Mouse (Mus musculus) heart, adult 9 months (tissue): ENCODE measurements around the gene Cnih1.
"Not testable (repeated sequence)": the region's sequence is repeated elsewhere in the genome, so short reads cannot be mapped to it uniquely, and the experiment has no call there.

ENCODE experiments used
- DNase-seq, 2 experiments: peaks; one replicate each; pipeline ENCODE4 v3.0.0; 2022; ENCODE audit warnings: low spot score in 2 of 2

The Cnih1 gene

GRCm38 (mm10) chr14:46787787-46788504 lies at the start of gene Cnih1:
Gene Cnih1, minus strand, starts transcription at chr14:46788411.
- DNase-seq, result peak; percentile 86 to 88

DNA sequence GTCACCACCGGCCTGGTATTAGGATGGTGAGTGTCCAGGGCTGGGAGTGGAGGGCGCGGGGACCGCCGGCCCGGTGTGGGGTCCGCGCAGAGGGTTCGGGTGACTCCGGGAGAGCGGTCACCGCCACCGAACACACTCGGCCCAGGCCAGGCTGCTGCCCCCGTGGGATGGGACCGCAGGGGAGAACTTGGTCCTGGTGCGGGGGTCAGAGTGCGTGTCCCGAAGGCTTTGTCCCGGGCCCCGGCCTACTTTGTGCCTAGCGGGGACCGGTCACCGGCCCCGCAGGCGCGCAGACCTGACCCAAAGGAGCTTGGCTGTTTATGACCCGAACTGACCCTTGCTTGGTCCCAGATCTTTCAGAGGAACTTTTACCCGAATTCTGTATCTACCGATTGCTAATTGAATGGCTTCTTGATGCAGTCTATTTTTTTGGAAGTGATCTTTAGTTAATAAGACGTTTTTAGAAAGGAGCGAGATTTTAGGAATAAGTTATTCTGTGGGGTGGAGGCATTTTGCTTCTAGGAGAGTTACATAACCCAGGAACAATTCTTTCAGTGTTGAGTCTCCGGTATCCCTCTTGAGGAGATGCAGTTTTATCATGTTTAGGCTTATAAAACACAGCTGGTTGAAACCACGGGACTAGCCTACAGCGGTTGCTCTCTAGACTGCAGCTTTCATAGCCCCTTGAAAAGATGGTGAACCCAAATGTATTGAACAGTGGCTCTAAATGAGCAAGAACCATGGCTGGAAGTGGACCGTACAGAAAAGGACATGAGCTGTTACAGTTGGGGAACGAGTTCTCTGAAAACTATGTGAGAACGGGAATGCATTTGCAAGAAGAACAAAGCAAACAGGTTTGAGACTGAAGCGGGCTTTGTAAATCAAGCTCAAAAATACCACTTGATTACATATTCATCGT lies 44.4 kb upstream of the Cnih1 start:
- peak; percentile 21 to 35 for DNase-seq

- DNase-seq, result peak; percentile 96 to 98
These were observed 43.7 kb upstream of the Cnih1 start, which contains the start of gene Cgrrf1 for GRCm38 (mm10) chr14:46831837-46832333. Gene Cgrrf1, plus strand, starts transcription at chr14:46832125.

DNA sequence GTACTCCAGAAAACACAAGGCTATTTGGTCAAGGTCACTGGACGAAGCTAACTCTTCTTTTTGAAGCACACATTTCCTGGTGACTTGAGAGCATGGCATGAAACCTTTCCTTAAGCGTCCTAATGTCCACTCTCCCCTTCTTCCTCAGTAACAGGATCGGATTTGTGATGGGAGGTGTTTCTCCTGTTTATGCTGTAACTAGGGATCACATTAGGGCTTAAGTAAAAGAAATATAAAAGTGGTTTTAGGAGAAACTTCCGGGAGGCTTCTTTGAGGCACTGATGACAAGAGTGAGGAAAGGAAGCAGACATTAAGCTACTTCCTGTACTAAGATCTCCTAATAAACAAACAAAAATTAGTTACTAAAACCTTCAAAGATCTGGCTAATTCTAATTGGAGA lies 43.1 kb upstream of the Cnih1 start:
- peak in 1 of 2 experiments; percentile 17 for DNase-seq

DNA sequence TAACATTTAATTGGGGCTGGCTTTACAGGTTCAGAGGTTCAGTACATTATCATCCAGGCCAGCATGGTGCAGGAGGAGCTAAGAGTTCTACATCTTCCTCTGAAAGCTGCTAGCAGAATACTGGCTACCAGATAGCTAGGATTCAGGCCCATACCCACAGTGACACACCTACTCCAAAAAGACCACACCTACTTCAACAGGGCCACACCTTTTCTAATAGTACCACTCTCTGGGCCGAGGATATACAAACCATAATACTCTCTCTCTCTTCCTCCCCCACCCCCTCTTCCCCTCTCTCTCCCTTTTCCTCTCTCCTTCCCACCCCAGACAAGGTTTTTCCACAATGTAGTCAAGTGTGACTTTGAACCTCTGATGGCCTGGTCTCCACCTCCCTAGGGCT lies 39.2 kb upstream of the Cnih1 start:
- no peak for DNase-seq

GRCm38 (mm10) chr14:46823996-46824395 lies 35.8 kb upstream of the Cnih1 start:
- no peak for DNase-seq

DNA sequence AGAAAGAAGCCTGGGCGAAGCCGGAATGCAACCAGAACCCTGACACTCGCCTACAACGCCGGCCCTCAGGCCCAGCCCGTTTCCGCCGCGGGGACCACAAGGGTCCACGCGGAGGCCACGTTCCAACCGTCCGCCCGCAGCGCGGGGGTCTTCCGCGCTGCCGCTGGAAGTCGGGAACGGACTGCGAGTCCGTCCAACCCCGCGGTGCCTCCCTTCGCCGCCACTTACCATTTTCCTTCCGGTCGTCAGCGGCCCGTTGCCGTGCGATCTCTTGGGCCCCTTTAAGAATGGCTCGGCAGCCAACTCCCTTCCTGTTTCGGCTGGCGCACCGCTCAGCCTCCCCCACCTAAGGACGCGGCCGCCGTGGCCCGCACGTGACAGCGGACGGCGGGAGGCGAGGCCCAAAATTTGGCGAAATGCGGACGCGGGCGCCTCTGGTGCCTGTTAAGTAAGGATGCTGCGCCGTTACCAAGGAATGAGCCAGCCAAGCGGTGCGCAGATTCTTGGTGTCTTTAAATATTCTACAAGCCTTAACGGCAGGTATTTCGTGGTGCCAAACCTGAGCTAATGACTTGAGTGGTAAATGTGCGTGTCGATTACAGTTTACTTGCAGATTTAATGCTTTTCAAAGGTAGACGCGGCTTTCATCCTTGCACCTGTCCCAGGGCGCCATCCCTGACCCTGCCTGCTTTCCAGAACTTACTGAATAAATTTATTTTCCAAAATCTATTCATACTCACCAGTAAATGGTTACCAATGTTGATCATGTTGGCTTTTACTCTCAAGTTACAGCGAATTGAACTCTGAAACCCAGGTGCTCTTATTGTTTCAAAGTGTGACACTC lies 33.9 kb upstream of the Cnih1 start, which contains the start of gene Gmfb:
Gene Gmfb (minus strand): TSS at position 370 of the 844 bp plus-strand sequence.
- DNase-seq, result peak; percentile 96

GRCm38 (mm10) chr14:46821271-46821872 lies 33.2 kb upstream of the Cnih1 start:
- DNase-seq, result no peak

- DNase-seq, result not testable (repeated sequence)
These were observed 31.8 kb upstream of the Cnih1 start for GRCm38 (mm10) chr14:46819961-46820360.

GRCm38 (mm10) chr14:46818743-46819142 lies 30.5 kb upstream of the Cnih1 start:
- DNase-seq, result no peak

DNA sequence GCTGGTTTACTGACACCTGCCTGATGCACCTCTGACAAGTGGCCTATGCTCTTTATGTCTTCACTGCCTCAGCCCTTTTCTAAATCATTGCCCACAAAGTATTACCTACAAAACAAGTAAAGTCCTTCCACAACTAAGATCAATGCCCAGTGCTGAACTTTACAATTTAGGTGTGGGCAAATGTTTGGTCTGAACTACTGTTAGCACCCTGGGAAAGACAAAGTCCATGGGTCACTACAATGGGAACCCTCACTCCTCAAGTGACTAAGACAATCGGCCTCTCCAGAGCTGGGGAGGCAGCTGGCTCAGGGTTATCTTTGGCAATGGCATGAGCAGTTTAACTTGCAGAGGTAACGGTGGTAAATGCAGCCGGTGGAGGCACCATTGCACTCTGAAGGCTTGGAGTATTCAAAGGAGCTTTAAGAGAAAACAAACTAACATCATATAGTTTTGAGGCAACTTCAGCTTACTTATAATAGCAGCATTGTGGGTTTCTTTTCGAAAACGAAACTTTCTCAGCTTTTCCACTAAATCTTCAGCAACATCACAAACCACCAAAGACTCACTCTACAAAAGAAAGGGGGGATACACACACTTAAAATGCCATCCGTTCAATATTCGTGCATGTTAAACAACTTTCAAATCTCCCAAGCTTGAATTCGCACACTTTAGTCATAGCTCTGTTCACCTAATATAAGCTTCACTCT lies 28.9 kb upstream of the Cnih1 start:
- DNase-seq, result no peak

DNA sequence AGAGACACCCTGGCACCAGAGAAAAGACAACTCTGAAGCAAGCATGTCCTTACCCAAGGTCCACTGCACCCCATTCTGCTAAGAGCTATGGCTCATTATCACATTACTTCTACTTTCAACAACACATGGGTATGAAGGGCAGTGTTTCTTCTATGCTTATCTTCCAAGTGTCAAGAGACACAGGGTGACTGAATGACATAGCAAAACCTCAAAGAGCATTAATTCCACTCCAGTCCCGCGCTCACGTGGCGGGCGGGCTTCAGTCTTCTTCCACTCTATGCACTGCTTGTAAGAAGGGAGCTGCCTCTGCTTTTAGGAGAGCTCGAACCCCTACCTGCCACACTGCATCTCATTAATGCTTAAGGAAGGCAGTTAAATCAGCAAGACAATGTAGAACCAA lies 27.4 kb upstream of the Cnih1 start:
- no peak for DNase-seq

DNA sequence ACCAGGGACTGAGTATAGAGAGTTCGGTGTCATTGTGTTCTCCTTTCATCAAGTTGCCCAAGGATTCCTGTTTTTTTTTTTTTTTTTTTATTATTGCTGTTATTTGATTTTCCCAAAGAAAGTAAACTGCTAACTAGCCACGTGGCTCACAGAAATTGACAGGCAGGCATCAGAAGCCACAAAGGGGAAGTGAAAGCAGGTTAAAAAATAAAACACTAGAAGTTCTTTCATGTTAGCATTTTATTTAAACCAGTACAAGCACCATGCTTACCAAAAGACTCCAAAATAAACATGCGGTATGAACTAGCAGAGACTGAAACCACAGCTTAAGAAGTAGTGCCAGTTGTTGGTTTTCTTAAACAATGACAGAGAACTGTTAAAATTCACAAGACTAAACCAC lies 19.7 kb upstream of the Cnih1 start:
- DNase-seq, result no peak

GRCm38 (mm10) chr14:46806186-46806585 lies 18.0 kb upstream of the Cnih1 start:
- DNase-seq, result no peak

DNA sequence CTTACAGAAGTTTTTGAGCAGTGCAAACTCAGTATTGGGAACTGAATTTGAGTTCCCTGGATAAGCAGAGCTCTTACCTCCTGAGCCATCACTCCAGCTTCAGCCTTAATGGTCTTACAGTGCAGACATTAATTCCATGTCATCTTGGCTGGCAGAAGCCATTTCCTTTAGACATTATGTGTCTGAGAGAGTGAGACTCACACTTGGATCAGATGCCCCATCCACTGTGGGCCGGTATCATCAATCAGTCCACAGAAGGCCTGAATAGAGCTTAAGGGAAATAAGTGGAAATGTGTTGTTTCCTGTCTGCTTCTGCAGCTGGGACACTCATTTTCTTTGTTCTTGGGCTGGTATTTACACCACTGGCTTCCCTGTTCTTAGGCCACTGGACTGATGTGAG lies 15.6 kb upstream of the Cnih1 start:
- DNase-seq, result no peak

DNA sequence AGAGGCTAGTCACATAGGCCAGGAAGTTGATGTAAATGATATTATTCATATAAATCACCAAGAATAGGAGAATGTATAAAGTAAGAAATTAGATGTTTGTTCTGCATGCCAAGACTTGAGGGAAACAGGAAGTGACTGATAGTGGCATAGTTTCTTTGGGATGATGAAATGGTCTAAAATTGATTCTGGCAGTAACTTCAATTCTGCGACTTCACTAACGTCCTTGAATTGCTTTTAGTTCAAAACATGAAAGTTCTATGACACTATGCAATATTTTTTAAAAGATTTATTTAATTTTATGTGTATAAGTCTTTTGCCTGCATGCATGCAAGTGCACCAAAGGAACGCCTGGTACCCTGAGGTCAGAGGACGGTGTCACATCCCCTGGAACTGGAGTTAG lies 15.0 kb upstream of the Cnih1 start:
- no peak for DNase-seq

GRCm38 (mm10) chr14:46800684-46801345 lies 12.6 kb upstream of the Cnih1 start:
- peak in 1 of 2 experiments; percentile 9 for DNase-seq

DNA sequence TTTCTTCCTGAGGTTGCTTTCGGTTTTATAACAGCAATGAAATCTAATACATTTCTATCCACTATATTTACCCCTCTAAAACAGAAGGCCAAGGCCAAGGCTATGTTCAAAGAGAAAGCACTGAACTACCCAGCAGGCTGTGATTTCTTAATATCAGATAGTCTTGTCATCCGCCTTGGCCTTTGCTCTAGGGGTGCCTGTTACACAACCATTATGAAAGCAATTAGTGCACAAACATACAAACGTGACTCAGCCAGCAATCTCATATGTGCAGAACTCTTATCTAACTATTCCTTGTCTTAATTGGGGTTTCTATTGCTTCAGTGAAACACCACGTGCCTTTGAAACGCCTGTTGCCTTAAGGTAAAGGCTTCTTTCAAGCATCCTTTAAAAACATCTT lies 5.9 kb upstream of the Cnih1 start:
- DNase-seq, result no peak

DNA sequence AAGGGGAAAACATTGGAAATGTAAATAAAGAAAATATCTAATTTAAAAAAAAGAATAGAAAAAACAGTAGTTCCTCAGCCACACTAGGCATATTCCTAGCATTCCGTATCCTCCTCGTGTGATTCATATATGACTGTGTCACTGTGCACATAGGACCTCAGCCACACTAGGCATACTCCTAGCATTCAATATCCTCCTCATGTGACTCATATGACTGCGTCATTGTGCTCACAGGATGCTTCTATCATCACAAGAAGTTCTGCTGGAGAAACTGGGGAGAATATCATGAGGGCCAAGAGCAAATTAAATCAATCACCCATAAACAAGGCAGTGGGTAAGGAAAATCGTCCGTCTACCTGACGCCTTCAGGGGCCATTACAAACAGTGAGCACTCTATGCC lies 2.5 kb upstream of the Cnih1 start:
- DNase-seq, result no peak

- no peak for DNase-seq
These were observed 2.1 kb upstream of the Cnih1 start for GRCm38 (mm10) chr14:46790303-46790702.
